Mouse (Mus musculus): ENCODE data around the gene Sorcs1.

- no peak for TF ChIP-seq POLR2AphosphoS2 (IDR thresholded peaks at IDR 0.05; ENCODE audit: insufficient read length, low read depth)
- TF ChIP-seq CEBPB (IDR thresholded peaks at IDR 0.05; ENCODE audit: insufficient read depth, poor library complexity, severe bottlenecking) = no peak
- no peak for TF ChIP-seq POLR2A (IDR thresholded peaks at IDR 0.05; ENCODE audit: insufficient read length, low read depth)
- no peak for TF ChIP-seq E2F4 (IDR thresholded peaks at IDR 0.05; ENCODE audit: insufficient read depth)
- no peak for TF ChIP-seq MYOD1 (IDR thresholded peaks at IDR 0.05; ENCODE audit: control insufficient read depth in 1 of 3, insufficient read length in 2 of 3, low read depth in 2 of 3)
- no peak for TF ChIP-seq TCF12 (IDR thresholded peaks at IDR 0.05; ENCODE audit: insufficient read depth, poor library complexity, severe bottlenecking)
Measured at GRCm38 (mm10) chr19:50468592-50468991, 209.9 kb downstream of the Sorcs1 start.

All from myocyte (in vitro differentiated cells).